Mouse (Mus musculus) spleen, adult 2 months (tissue): Measurements from ENCODE around the gene Asb4.

Experiments used
- CTCF ChIP-seq: fragments of 200-500 bp; IDR thresholded peaks from 2 replicates; pipeline ENCODE4 v1.5.1; 2011; ENCODE audit warnings: mild to moderate bottlenecking, inconsistent platforms; ENCODE audit not compliant: insufficient read depth, insufficient read length, insufficient replicate concordance; ENCODE audit errors: extremely low read depth
- POLR2A ChIP-seq: fragments of 200-500 bp; IDR thresholded peaks from 2 replicates; pipeline ENCODE4 v1.6.1; 2011; ENCODE audit warnings: low read depth, low read length, inconsistent platforms

DNA sequence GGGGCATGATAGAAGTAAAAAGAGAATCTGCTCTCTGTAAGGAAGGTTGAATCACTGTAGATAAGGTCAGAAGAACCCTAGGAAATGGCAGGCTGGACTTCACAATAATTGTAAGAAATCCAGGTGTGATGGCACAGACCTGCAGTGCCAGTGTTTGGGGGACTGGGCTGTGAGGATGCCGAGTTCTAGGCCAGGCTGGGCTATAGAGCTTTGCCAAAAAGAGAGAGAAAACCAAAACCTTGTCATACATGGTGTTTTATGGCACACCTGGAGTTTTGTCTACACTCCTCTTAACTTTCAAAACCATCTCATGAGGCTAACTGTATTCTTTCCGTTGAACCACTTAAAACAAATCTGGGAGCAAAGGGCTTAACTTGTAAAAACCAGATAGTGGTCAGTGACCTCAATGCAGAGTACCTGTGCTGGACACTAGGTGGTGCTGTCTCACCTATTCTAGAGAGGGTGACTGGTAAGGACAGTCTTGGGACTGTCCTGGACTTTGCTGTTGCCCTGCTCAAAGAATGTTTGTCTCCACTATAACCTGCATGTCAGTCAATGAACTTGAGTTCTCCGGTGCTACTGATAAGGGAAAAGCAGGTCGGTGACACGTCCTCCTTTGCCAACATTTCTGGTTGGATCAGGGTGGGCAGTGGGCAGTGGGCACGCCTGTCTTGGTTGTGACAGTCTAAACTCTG, 27.7 kb downstream of the Asb4 start:
- peak; percentile 32; the same call in 1 of the 2 replicates for TF ChIP-seq CTCF
- TF ChIP-seq POLR2A: no peak
